Mouse (Mus musculus): Measurements from ENCODE around the gene Gm28079. TPM values are rescaled to one million over a fixed set of nuclear protein-coding genes. Genes with fewer than 3 reads are reported as not detected.
"Not testable (repeated sequence)": the region's sequence is repeated elsewhere in the genome, so short reads cannot be mapped to it uniquely, and the experiment has no call there.

The Gm28079 gene
- total RNA-seq (2022), result not detected

DNA sequence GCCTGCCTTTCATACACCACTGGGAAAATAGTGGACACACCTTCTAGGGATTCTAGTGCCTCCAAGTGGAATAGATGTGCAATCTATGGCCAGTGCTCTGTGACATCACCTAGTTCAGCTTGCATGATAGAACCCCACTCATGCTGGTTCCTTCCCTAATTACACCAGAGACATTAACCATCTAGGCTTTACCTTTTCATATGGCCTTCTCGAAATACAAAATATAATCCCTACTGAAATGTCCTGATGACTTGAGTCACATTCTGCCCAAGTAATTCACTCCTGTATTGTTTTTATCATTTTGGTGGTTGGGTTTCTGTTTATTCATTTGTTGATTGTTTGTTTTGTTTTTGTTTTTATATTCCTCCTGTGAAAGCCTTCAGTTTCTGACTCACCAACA is at the start of gene Gm28079:
Gene Gm28079 (minus strand): TSS at position 101 of the 400 bp plus-strand sequence.
- DNase-seq (ENCODE audit: low spot score), result not testable (repeated sequence)
